Mouse (Mus musculus) forebrain, embryonic 16.5 days (tissue): ENCODE results near the gene Actb. TPM values are rescaled to one million over a fixed set of nuclear protein-coding genes. Genes with fewer than 3 reads are reported as not detected.
"Not testable (repeated sequence)": the region's sequence is repeated elsewhere in the genome, so short reads cannot be mapped to it uniquely, and the experiment has no call there.

Source experiments
- ATAC-seq: fragments of 200-750 bp; cut with Nextera tagmentation; 2 replicates; pipeline ENCODE4 v1.8.0; 2017; ENCODE audit warnings: mild to moderate bottlenecking, moderate library complexity
- H3K27ac ChIP-seq: fragments of 300-500 bp; sonication (generic); 2 replicates; pipeline ENCODE4 v1.5.1; 2014; ENCODE audit warnings: low read length, control low read depth
- H3K27me3 ChIP-seq: fragments of 300-500 bp; sonication (generic); replicated peaks from 2 replicates; pipeline ENCODE4 v1.6.1; 2014; ENCODE audit warnings: low read length; ENCODE audit not compliant: control insufficient read depth, insufficient read depth
- H3K36me3 ChIP-seq: fragments of 300-500 bp; sonication (generic); 2 replicates; pipeline ENCODE4 v1.6.1; 2014; ENCODE audit not compliant: control insufficient read depth, insufficient read depth
- H3K4me1 ChIP-seq: fragments of 300-500 bp; sonication (generic); replicated peaks from 2 replicates; pipeline ENCODE4 v1.6.1; 2014; ENCODE audit warnings: low read length; ENCODE audit not compliant: control insufficient read depth, insufficient read depth
- H3K4me2 ChIP-seq: fragments of 300-500 bp; sonication (generic); 2 replicates; pipeline ENCODE4 v1.6.1; 2014; ENCODE audit warnings: mild to moderate bottlenecking, low read length, control low read depth
- H3K4me3 ChIP-seq: fragments of 300-500 bp; sonication (generic); replicated peaks from 2 replicates; pipeline ENCODE4 v1.5.1; 2014; ENCODE audit warnings: mild to moderate bottlenecking, low read length, control low read depth
- H3K9ac ChIP-seq: fragments of 300-500 bp; sonication (generic); replicated peaks from 2 replicates; pipeline ENCODE4 v1.6.1; 2014; ENCODE audit warnings: low read depth, low read length, control low read depth
- H3K9me3 ChIP-seq: fragments of 300-500 bp; sonication (generic); 2 replicates; pipeline ENCODE4 v1.6.1; 2016; ENCODE audit warnings: low read length; ENCODE audit not compliant: control insufficient read depth
- WGBS: fragments of 180-500 bp; shearing (Covaris S2); extraction: QIAGEN DNeasy Blood & Tissue Kit; methylation state at CpG from one replicate; pipeline ENCODE4 v1.1.7; 2014; 5-methylcytosine and 5-hydroxymethylcytosine counted together
- polyA plus RNA-seq: library from polyadenylated mRNA; unstranded; fragments of >200 nt; fragmentation: Nextera tagmentation; extraction: Ambion mirVana; gene quantifications from 2 replicates; pipeline ENCODE4 v1.2.1, GENCODE M21; 2015

Actb gene
- polyA plus RNA-seq, 1 experiment from 2014 or later = 15,087 TPM

DNA sequence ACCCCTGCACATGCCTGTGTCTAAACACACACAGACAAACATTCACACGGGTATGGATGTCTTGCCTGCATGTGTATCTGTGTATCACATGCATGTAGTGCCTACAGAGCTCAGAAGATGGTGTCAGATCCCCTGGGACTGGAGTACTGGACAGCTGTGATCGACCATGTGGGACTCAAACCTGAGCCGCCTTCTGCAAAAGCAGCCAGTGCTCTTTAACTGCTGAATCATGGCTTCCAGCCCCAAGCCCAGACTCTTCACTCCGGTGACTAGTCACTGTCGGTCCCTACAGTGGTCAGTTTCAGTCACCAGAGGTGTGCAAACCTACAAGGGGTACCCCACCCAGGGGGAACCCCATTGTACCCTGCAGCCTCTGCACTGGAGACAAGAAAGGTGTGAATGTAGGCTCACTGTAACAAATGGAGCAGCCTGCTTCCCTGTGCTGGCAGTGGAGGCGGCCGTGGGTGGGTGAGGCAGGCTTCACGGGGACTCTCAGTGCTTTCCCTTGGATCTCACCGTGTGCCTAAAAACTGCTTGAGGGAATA is 7.4 kb downstream of the Actb start:
- no peak overlapping the region for H3K9ac ChIP-seq
- H3K4me1 ChIP-seq = peaks cover 34% of the 10 kb centered on the region
- no peaks in the 10 kb centered on the region for H3K27me3 ChIP-seq
- no peak overlapping the region for H3K4me2 ChIP-seq
- no peak for ATAC-seq
- 92% methylated on average over 9 of the region's 9 CpGs for WGBS
- no peaks in the 10 kb centered on the region for H3K9me3 ChIP-seq
- H3K27ac ChIP-seq = no peak overlapping the region
- H3K36me3 ChIP-seq = peaks cover 33% of the 10 kb centered on the region
- no peak overlapping the region for H3K4me3 ChIP-seq

DNA sequence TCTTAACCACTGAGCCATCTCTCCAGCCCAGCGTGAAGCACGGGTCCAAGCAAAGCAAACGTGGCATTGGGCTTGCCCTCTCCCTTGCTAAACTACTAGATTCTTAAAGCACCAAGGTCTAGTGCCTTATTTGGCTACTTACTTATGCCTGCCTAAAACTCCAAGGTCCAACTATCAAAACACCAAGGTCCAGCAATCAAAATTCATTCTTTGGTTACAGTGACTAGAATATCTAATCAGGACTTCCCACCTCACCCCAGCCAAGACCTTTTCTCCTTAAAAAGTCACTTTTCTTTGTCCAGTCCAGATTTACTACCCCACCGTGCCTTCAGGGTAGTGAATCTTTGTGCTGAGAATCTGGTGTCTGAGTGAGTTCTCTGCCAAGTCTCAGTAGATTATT is 8.2 kb downstream of the Actb start:
- no peak overlapping the region for H3K4me3 ChIP-seq
- no peaks in the 10 kb centered on the region for H3K27me3 ChIP-seq
- 90% methylated on average over 4 of the region's 4 CpGs for WGBS
- no peak for ATAC-seq
- no peaks in the 10 kb centered on the region for H3K9me3 ChIP-seq
- H3K9ac ChIP-seq = no peak overlapping the region
- peaks cover 35% of the 10 kb centered on the region for H3K4me1 ChIP-seq
- no peak overlapping the region for H3K4me2 ChIP-seq
- peaks cover 27% of the 10 kb centered on the region for H3K36me3 ChIP-seq
- H3K27ac ChIP-seq = no peak overlapping the region

DNA sequence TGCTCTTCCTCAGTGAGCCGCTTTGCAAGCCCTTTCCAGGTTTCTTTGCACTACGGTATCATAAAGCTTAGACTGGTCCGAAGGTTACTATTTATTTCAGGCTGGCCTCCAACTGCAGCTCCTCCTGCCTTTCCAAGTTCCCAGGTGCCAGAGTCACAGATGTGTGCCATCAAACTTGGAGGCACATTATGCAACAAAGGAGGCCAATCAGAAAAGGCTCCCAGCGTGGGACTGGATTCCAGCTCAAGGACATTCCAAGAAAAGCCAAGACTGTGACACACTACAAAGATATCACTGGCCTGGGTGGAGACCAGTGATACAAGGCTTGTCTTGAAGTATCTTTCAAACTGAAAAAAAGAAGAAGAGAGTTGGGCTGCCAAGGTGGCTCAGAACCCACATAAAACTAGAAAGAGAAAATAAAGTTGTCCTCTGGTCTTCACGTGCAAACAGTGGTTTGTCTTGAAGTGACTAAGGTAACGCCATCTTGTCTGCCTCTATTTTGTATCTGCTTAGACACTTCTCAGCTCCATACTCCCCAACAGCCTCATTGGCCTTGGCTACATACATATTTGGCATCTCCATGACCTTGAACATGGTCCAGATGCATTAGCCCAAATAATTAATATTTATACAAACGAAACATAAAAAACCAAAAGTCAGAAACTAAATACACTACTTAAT is 8.8 kb downstream of the Actb start:
- WGBS = 93% methylated on average over 7 of the region's 7 CpGs
- no peaks in the 10 kb centered on the region for H3K9me3 ChIP-seq
- peaks cover 24% of the 10 kb centered on the region for H3K36me3 ChIP-seq
- peaks cover 29% of the 10 kb centered on the region for H3K4me1 ChIP-seq
- no peak overlapping the region for H3K27ac ChIP-seq
- no peaks in the 10 kb centered on the region for H3K27me3 ChIP-seq
- no peak overlapping the region for H3K4me2 ChIP-seq
- ATAC-seq = no peak
- no peak overlapping the region for H3K9ac ChIP-seq
- H3K4me3 ChIP-seq = no peak overlapping the region

DNA sequence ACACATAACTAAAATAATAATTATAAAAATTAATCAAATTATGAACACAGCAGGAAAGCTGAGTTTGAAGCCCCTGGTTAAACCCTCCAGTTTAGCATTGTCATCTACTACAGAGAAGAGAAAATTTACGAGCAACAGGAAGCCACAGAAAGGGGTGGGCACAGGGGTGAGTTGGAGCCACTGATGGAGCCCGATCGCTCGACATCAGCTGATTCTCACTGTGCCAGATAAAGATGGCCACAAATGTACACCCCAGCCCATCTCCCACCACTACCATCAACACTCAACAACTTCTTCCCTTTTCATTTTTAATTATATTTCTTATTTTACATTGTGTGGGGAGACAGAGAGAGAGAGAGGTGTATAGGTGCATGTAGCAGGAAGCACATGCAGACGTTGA is 9.8 kb downstream of the Actb start:
- Histone ChIP-seq H3K4me2 (no peak overlapping the region), H3K9ac (no peak overlapping the region)
- WGBS = 90% methylated on average over 5 of the region's 5 CpGs

DNA sequence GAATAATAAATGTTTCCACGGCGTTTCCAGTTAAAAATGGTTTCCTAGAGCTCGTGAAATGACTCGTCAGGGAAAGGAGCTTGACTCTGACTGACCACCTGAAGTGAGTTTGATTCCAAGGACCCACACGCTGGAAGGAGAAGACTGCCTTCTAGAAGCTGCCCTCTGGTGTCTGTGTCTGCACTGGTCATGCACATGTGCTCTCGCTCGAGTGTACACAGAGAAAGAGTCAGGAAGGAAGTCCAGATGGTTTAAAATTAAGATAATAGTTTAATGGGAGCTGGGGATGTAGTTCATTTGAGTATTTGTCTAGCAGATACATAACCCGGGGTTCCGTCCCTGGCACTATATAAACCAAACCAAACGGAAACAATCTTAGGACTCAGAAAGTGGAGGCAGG is 10.4 kb downstream of the Actb start:
- Histone ChIP-seq H3K4me1 (peaks cover 22% of the 10 kb centered on the region), H3K27ac (no peak overlapping the region), H3K9ac (no peak overlapping the region), H3K27me3 (no peaks in the 10 kb centered on the region), H3K9me3 (no peaks in the 10 kb centered on the region), H3K36me3 (peaks cover 13% of the 10 kb centered on the region), H3K4me3 (no peak overlapping the region), H3K4me2 (no peak overlapping the region)
- ATAC-seq = no peak
- 86% methylated on average over 10 of the region's 10 CpGs for WGBS

More for the DNA sequence above, 9.8 kb downstream of the Actb start:
- no peak for ATAC-seq
- Histone ChIP-seq H3K9me3 (no peaks in the 10 kb centered on the region), H3K4me3 (no peak overlapping the region), H3K27ac (no peak overlapping the region), H3K4me1 (peaks cover 22% of the 10 kb centered on the region), H3K27me3 (no peaks in the 10 kb centered on the region), H3K36me3 (peaks cover 16% of the 10 kb centered on the region)

DNA sequence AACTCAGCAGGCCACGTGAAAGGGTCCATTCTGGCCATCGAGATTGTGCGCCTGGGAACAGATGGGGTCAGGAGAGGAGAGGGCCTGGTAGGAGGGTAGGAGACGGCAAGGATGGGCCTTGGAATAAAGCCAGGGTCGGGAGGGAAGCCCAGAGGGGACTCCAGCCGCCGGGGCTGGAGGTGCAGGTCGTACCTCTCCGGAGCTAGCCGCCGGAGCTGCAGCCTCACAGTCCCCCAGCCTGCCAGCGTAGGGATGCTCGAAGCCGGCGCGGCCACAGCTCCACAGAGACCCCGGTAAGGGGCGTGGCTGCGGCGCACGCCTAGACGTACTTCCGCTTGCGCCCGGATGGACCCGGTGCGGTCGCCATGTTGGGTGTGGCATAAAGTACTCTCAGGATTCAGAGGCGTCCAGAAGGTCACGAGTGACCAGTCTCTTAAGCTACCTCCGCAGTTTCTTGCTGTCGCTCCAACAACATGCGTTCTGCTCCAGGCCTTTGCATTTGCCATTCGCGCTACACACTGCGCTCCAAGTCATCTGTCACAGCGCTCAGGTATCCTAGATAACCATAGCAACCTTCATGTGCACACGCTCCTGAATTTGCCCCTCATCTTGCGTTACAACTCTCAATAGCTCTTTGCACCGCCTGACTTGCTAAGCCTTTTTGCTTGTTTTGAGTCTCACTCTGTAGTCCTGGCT is 11.5 kb downstream of the Actb start, which contains the start of gene Fbxl18:
Fbxl18 (minus strand) TSS at position 504 of the 696 bp plus-strand sequence.
- Histone ChIP-seq H3K4me1 (peaks cover 22% of the 10 kb centered on the region), H3K9ac (peak within 1 kb of the TSS; percentile 90), H3K27ac (peak within 1 kb of the TSS; percentile 74), H3K9me3 (no peaks in the 10 kb centered on the region), H3K36me3 (peaks cover 7% of the 10 kb centered on the region), H3K4me2 (peak within 1 kb of the TSS; percentile 78), H3K4me3 (peak within 1 kb of the TSS; percentile 89), H3K27me3 (no peaks in the 10 kb centered on the region)
- WGBS = under 1% methylated on average over 40 of the region's 40 CpGs
- peak; percentile 97 for ATAC-seq

DNA sequence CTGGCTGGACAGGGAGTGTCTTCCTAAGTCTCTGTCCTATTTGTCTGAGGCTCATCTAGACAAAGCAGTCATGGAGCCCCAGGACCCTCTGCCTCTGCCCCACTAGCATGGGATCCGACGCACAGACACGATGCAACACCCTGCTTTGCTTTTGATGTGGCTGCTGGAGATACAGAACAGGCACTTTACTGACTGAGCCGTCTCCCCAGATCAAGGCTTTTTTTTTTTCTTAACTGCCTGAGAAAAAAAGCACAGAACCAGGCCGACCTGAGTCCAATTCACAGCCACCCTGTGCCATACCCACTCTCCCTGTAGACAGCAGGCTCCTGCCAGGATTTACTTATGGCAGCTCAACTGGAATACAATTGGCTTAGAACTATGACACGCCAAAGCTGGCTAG is 15.2 kb downstream of the Actb start:
- Histone ChIP-seq H3K27ac (no peak overlapping the region), H3K4me2 (no peak overlapping the region), H3K9ac (no peak overlapping the region), H3K4me3 (no peak overlapping the region), H3K4me1 (peaks cover 22% of the 10 kb centered on the region), H3K36me3 (peaks cover 6% of the 10 kb centered on the region; the same call in 1 of the 2 replicates), H3K9me3 (no peaks in the 10 kb centered on the region), H3K27me3 (no peaks in the 10 kb centered on the region)
- 82% methylated on average over 6 of the region's 6 CpGs for WGBS
- ATAC-seq = no peak

DNA sequence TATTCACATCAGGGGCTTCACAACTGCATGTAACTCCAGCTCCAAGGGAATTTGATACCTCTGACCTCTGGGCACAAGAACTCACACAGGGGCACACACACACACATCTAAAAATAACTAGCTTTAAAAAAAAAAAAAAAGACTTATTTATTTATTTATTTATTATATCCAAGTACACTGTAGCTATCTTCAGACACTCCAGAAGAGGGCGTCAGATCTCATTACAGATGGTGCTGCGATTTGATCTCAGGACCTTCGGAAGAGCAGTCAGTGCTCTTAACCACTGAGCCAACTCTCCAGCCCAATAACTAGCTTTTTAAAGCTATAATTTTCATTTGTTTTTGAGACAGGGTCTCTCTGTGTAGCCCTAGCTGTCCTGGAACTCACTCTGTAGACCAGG is 19.0 kb downstream of the Actb start:
- WGBS = 86% methylated on average over 3 of the region's 3 CpGs
- H3K9ac ChIP-seq, H3K4me1 ChIP-seq, H3K4me2 ChIP-seq, ATAC-seq, H3K27ac ChIP-seq, H3K4me3 ChIP-seq, H3K9me3 ChIP-seq, H3K27me3 ChIP-seq: not testable (repeated sequence)
- H3K36me3 ChIP-seq = peaks cover 24% of the 10 kb centered on the region

DNA sequence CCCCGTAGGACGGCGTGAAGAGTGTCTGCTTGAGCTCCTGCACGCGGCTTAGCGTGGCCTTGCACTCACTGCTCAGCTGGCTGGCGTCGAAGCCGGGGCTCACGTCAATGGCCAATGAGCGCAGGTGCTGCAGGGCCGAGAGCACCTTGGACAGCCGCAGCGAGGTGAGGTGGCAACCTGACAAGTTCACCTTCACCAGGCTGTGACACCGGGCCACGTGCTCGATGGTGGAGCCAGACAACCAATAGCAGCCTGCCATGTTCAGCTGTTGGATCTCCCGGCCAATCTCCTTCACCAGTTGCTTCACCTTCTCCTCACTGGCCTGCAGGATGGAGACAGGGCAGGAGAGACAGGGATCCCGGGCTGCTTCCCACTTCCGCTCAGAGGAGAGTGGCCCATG is 19.8 kb downstream of the Actb start:
- Histone ChIP-seq H3K4me3 (no peak overlapping the region), H3K27me3 (no peaks in the 10 kb centered on the region), H3K27ac (no peak overlapping the region), H3K9ac (no peak overlapping the region), H3K36me3 (peaks cover 24% of the 10 kb centered on the region), H3K4me2 (no peak overlapping the region), H3K4me1 (no peaks in the 10 kb centered on the region; the same call in 1 of the 2 replicates), H3K9me3 (no peaks in the 10 kb centered on the region)
- no peak for ATAC-seq
- 95% methylated on average over 20 of the region's 20 CpGs for WGBS
